Mouse (Mus musculus): ENCODE data around the gene Cdc7. TPM values are rescaled to one million over a fixed set of nuclear protein-coding genes. Genes with fewer than 3 reads are reported as not detected.
"Not testable (repeated sequence)": the region's sequence is repeated elsewhere in the genome, so short reads cannot be mapped to it uniquely, and the experiment has no call there.

Cdc7 gene
- total and polyA plus RNA-seq, 2 experiments from 2014 or later = 24.7 to 25.0 TPM

DNA sequence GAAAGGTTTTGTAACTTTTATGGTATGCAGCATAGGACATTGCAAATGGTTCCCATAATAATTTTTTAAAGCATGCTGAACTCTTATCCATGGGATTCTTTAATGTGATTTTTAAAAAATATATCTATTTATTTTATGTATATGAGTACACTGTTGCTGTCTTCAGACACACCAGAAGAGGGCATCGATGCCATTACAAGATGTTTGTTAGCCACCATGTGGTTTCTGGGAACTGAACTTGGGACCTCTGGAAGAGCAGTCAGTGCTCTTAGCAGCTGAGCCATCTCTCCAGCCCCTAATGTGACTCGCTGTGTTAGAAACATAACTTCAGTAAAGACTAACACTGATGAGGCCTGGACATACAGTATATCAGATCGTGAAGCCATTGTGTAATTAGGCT, 2.3 kb downstream of the Cdc7 start:
- H3K9ac ChIP-seq (replicated peaks; ENCODE audit: low read length, poor library complexity, severe bottlenecking) = no peak overlapping the region
- H3K27me3 ChIP-seq (ENCODE audit: insufficient read depth, low read length) = no peaks in the 10 kb centered on the region
- no peak overlapping the region for H3K4me2 ChIP-seq (ENCODE audit: low read depth, low read length, poor library complexity, severe bottlenecking)
- H3K36me3 ChIP-seq (ENCODE audit: insufficient read depth, low read length) = peaks cover 6% of the 10 kb centered on the region; the same call in 1 of the 2 replicates
- no peak overlapping the region for H3K27ac ChIP-seq (ENCODE audit: low read depth, low read length)
- no peak for DNase-seq (ENCODE audit: low spot score)
- ATAC-seq (ENCODE audit: low FRiP score) = no peak
- no peaks in the 10 kb centered on the region for H3K9me3 ChIP-seq (ENCODE audit: low read length)
- WGBS = 91% methylated on average over 3 of the region's 3 CpGs
- no peaks in the 10 kb centered on the region for H3K4me1 ChIP-seq (ENCODE audit: insufficient read depth, low read length)
- no peak overlapping the region for H3K4me3 ChIP-seq (ENCODE audit: low read depth, low read length)
- no peak for TF ChIP-seq CTCF (IDR thresholded peaks at IDR 0.05)

DNA sequence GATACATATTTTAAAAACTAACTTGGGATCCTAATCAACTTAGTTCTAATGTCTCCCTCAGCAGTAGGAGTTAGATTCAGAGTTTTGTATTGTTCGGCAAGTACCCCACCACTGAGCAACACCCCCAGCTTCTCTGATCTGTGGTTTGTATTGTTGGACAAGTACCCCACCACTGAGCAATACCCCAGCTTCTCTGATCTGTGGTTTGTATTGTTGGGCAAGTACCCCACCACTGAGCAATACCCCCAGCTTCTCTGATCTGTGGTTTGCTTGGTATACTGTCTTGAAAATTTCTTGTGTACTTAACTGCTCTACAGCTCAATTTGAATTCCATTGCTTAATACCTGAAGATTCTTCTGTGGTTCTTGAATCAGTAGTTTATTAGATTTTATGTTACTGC, 3.5 kb downstream of the Cdc7 start:
- ATAC-seq (ENCODE audit: low FRiP score) (no peak), DNase-seq (ENCODE audit: low spot score) (no peak)
- no peak for TF ChIP-seq CTCF (IDR thresholded peaks at IDR 0.05)
- no peak overlapping the region for H3K27ac ChIP-seq (ENCODE audit: low read depth, low read length)
- 86% methylated on average over 1 of the region's 1 CpGs for WGBS
- H3K4me1 ChIP-seq (ENCODE audit: insufficient read depth, low read length) = no peaks in the 10 kb centered on the region
- H3K9ac ChIP-seq (replicated peaks; ENCODE audit: low read length, poor library complexity, severe bottlenecking) = no peak overlapping the region
- H3K9me3 ChIP-seq (ENCODE audit: low read length) = no peaks in the 10 kb centered on the region
- no peaks in the 10 kb centered on the region for H3K27me3 ChIP-seq (ENCODE audit: insufficient read depth, low read length)
- no peak overlapping the region for H3K4me3 ChIP-seq (ENCODE audit: low read depth, low read length)
- H3K4me2 ChIP-seq (ENCODE audit: low read depth, low read length, poor library complexity, severe bottlenecking) = no peak overlapping the region
- peaks cover 6% of the 10 kb centered on the region; the same call in 1 of the 2 replicates for H3K36me3 ChIP-seq (ENCODE audit: insufficient read depth, low read length)

DNA sequence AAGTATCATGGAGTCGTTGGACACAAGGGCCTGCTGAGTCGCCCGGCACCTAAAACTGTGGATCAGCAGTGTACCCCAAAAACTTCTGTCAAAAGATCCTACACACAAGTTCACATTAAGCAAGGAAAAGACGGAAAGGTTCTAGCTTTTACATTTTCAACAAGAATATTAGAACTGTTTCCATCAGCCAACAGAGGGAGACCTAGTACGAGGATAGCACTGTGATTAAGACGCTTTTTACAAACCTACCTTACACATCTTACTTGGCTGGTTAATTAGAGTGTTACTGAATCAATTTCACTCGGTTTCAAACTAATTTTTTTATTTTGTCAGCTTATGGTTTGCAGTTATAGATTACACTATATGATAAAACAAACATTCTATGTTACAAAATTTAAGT, 9.8 kb downstream of the Cdc7 start:
- H3K9ac ChIP-seq (replicated peaks; ENCODE audit: low read length, poor library complexity, severe bottlenecking) = no peak overlapping the region
- H3K36me3 ChIP-seq (ENCODE audit: insufficient read depth, low read length) = peaks cover 30% of the 10 kb centered on the region
- ATAC-seq (ENCODE audit: low FRiP score) = no peak

DNA sequence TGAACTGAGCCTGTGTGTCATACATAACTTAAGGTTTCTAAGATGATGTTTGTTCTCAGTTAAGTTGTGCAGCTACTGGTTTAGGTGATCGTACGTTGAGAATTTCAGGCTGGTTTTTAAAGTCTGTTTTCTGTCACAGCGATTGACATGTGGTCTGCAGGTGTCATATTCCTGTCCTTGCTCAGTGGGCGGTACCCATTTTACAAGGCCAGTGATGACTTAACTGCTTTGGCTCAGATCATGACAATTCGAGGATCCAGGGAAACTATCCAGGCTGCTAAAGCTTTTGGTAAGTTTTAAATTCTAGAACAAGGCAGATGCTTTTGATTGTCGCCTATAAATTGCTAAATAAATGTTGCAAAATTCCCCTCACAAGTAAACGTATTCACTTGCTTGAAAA, 15.0 kb downstream of the Cdc7 start:
- ATAC-seq (ENCODE audit: low FRiP score) (no peak), DNase-seq (ENCODE audit: low spot score) (no peak)
- H3K4me2 ChIP-seq (ENCODE audit: low read depth, low read length, poor library complexity, severe bottlenecking) = no peak overlapping the region
- H3K4me1 ChIP-seq (ENCODE audit: insufficient read depth, low read length) = no peaks in the 10 kb centered on the region
- 90% methylated on average over 7 of the region's 7 CpGs for WGBS
- no peak for TF ChIP-seq CTCF (IDR thresholded peaks at IDR 0.05)
- no peaks in the 10 kb centered on the region for H3K9me3 ChIP-seq (ENCODE audit: low read length)
- no peak overlapping the region for H3K9ac ChIP-seq (replicated peaks; ENCODE audit: low read length, poor library complexity, severe bottlenecking)
- no peak overlapping the region for H3K27ac ChIP-seq (ENCODE audit: low read depth, low read length)
- peaks cover 40% of the 10 kb centered on the region for H3K36me3 ChIP-seq (ENCODE audit: insufficient read depth, low read length)
- H3K4me3 ChIP-seq (ENCODE audit: low read depth, low read length) = no peak overlapping the region
- H3K27me3 ChIP-seq (ENCODE audit: insufficient read depth, low read length) = no peaks in the 10 kb centered on the region

More for the DNA sequence above, 9.8 kb downstream of the Cdc7 start:
- no peak for DNase-seq (ENCODE audit: low spot score)
- no peak overlapping the region for H3K27ac ChIP-seq (ENCODE audit: low read depth, low read length)
- H3K27me3 ChIP-seq (ENCODE audit: insufficient read depth, low read length) = no peaks in the 10 kb centered on the region
- 88% methylated on average over 7 of the region's 7 CpGs for WGBS
- TF ChIP-seq CTCF (IDR thresholded peaks at IDR 0.05) = peak; percentile 56
- no peaks in the 10 kb centered on the region for H3K4me1 ChIP-seq (ENCODE audit: insufficient read depth, low read length)
- no peak overlapping the region for H3K4me3 ChIP-seq (ENCODE audit: low read depth, low read length)
- H3K9me3 ChIP-seq (ENCODE audit: low read length) = no peaks in the 10 kb centered on the region
- H3K4me2 ChIP-seq (ENCODE audit: low read depth, low read length, poor library complexity, severe bottlenecking) = no peak overlapping the region

DNA sequence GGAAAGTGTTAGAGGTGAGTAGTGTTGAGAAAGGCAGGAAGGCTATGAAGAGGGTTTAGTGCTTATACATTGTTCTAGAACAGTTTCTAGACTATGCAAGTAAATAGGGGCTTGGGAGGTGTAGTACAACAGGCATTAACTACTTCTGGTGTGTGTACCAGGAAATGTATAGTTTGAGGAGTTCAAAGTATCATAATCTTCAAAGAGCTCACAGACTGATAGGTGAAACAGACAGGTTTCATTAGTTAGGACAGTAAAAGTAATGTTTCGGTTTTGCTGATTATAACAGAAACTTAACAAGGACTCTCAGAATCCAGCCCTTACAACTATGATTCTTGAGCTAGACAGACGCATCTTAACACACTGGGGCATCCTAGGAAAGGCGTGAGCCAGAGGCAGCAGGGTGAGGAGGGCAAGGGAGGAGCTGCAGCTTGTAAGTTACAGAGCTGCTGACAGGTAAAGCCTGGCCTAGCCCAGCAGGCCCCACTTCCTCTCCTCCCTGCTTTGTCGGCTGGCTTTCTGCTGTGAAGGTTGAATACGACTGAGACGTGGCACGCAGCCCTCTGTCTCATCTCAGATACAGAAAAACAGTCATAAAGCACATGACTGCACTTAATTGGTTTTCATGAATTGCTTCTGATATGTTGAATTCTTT, 18.3 kb downstream of the Cdc7 start:
- Histone ChIP-seq H3K9me3 (ENCODE audit: low read length) (no peaks in the 10 kb centered on the region), H3K27ac (ENCODE audit: low read depth, low read length) (no peak overlapping the region), H3K9ac (replicated peaks; ENCODE audit: low read length, poor library complexity, severe bottlenecking) (no peak overlapping the region), H3K4me2 (ENCODE audit: low read depth, low read length, poor library complexity, severe bottlenecking) (no peak overlapping the region), H3K4me3 (ENCODE audit: low read depth, low read length) (no peak overlapping the region), H3K36me3 (ENCODE audit: insufficient read depth, low read length) (peaks cover 25% of the 10 kb centered on the region; the same call in 1 of the 2 replicates), H3K27me3 (ENCODE audit: insufficient read depth, low read length) (no peaks in the 10 kb centered on the region), H3K4me1 (ENCODE audit: insufficient read depth, low read length) (no peaks in the 10 kb centered on the region)
- no peak for TF ChIP-seq CTCF (IDR thresholded peaks at IDR 0.05)
- WGBS = 85% methylated on average over 7 of the region's 7 CpGs
- DNase-seq (ENCODE audit: low spot score) (no peak), ATAC-seq (ENCODE audit: low FRiP score) (no peak)

DNA sequence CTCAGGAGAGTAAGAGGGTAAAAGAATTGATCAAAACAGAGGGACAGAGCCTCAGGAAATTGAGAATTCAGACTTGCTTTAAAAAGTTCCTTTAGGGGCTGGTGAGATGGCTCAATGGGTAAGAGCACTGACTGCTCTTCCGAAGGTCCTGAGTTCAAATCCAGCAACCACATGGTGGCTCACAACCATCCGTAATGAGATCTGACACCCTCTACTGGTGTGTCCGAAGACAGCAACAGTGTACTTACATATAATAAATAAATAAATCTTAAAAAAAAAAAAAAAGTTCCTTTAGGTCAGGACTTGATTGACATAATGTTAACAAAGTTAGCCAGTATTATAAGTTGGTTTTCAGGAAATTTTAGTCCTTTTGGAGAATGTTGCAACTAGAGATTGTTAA, 20.8 kb downstream of the Cdc7 start:
- not testable (repeated sequence) for H3K27me3 ChIP-seq (ENCODE audit: insufficient read depth, low read length); H3K9ac ChIP-seq (replicated peaks; ENCODE audit: low read length, poor library complexity, severe bottlenecking); H3K4me3 ChIP-seq (ENCODE audit: low read depth, low read length); H3K27ac ChIP-seq (ENCODE audit: low read depth, low read length); H3K9me3 ChIP-seq (ENCODE audit: low read length); H3K4me1 ChIP-seq (ENCODE audit: insufficient read depth, low read length); ATAC-seq (ENCODE audit: low FRiP score); H3K4me2 ChIP-seq (ENCODE audit: low read depth, low read length, poor library complexity, severe bottlenecking); DNase-seq (ENCODE audit: low spot score)
- 95% methylated on average over 3 of the region's 3 CpGs for WGBS
- H3K36me3 ChIP-seq (ENCODE audit: insufficient read depth, low read length) = peaks cover 14% of the 10 kb centered on the region; the same call in 1 of the 2 replicates
